Mouse (Mus musculus): ENCODE data around the gene Tshz3. TPM values are rescaled to one million over a fixed set of nuclear protein-coding genes. Genes with fewer than 3 reads are reported as not detected.

Gene Tshz3
- polyA plus RNA-seq, 1 experiment from 2014 or later, result 17.9 TPM

GRCm38 (mm10) chr7:36707266-36707665, 9.3 kb downstream of the Tshz3 start:
- peak overlapping the region; percentile 39; the same call in 1 of the 2 replicates for H3K4me2 ChIP-seq (replicated peaks; ENCODE audit: low read depth, low read length)
- H3K27ac ChIP-seq (ENCODE audit: low read depth, low read length), result no peak overlapping the region
- WGBS, result 1% methylated on average over 10 of the region's 10 CpGs
- 0 out of 2 replicates have a peak overlapping the region, but pooled peaks have one; percentile 27 for H3K4me3 ChIP-seq (ENCODE audit: low read length)
- H3K9me3 ChIP-seq (ENCODE audit: control insufficient read depth, low read length), result no peaks in the 10 kb centered on the region
- H3K4me1 ChIP-seq (ENCODE audit: control insufficient read depth, insufficient read depth, low read length), result peaks cover 34% of the 10 kb centered on the region
- ATAC-seq (ENCODE audit: low FRiP score, low TSS enrichment), result peak; percentile 58; the same call in 1 of the 2 replicates
- H3K36me3 ChIP-seq (ENCODE audit: control insufficient read depth, insufficient read depth, low read length), result no peaks in the 10 kb centered on the region
- no peak overlapping the region for H3K9ac ChIP-seq (ENCODE audit: low read depth, low read length)
- no peaks in the 10 kb centered on the region for H3K27me3 ChIP-seq (ENCODE audit: control insufficient read depth, insufficient read depth, low read length)

GRCm38 (mm10) chr7:36707681-36708350, 9.9 kb downstream of the Tshz3 start:
- ATAC-seq (ENCODE audit: low FRiP score, low TSS enrichment), result peak; percentile 76
- WGBS, result 9% methylated on average over 17 of the region's 17 CpGs
- no peaks in the 10 kb centered on the region for H3K27me3 ChIP-seq (ENCODE audit: control insufficient read depth, insufficient read depth, low read length)

GRCm38 (mm10) chr7:36708823-36709222, 10.9 kb downstream of the Tshz3 start:
- no peak for ATAC-seq (ENCODE audit: low FRiP score, low TSS enrichment)
- Histone ChIP-seq H3K9me3 (ENCODE audit: control insufficient read depth, low read length) (no peaks in the 10 kb centered on the region), H3K4me2 (replicated peaks; ENCODE audit: low read depth, low read length) (no peak overlapping the region), H3K4me1 (ENCODE audit: control insufficient read depth, insufficient read depth, low read length) (peaks cover 34% of the 10 kb centered on the region), H3K9ac (ENCODE audit: low read depth, low read length) (no peak overlapping the region), H3K27me3 (ENCODE audit: control insufficient read depth, insufficient read depth, low read length) (no peaks in the 10 kb centered on the region), H3K36me3 (ENCODE audit: control insufficient read depth, insufficient read depth, low read length) (no peaks in the 10 kb centered on the region), H3K27ac (ENCODE audit: low read depth, low read length) (no peak overlapping the region), H3K4me3 (ENCODE audit: low read length) (no peak overlapping the region)
- 47% methylated on average over 3 of the region's 3 CpGs for WGBS

More at GRCm38 (mm10) chr7:36707681-36708350, 9.9 kb downstream of the Tshz3 start:
- Histone ChIP-seq H3K4me1 (ENCODE audit: control insufficient read depth, insufficient read depth, low read length) (peaks cover 34% of the 10 kb centered on the region), H3K4me3 (ENCODE audit: low read length) (peak overlapping the region; percentile 27), H3K4me2 (replicated peaks; ENCODE audit: low read depth, low read length) (peak overlapping the region; percentile 39), H3K36me3 (ENCODE audit: control insufficient read depth, insufficient read depth, low read length) (no peaks in the 10 kb centered on the region), H3K9ac (ENCODE audit: low read depth, low read length) (no peak overlapping the region), H3K27ac (ENCODE audit: low read depth, low read length) (peak overlapping the region; percentile 51; the same call in 1 of the 2 replicates), H3K9me3 (ENCODE audit: control insufficient read depth, low read length) (no peaks in the 10 kb centered on the region)

GRCm38 (mm10) chr7:36709239-36709638, 11.3 kb downstream of the Tshz3 start:
- no peak overlapping the region for H3K27ac ChIP-seq (ENCODE audit: low read depth, low read length)
- H3K4me1 ChIP-seq (ENCODE audit: control insufficient read depth, insufficient read depth, low read length), result peaks cover 34% of the 10 kb centered on the region
- WGBS, result 11% methylated on average over 2 of the region's 2 CpGs
- H3K9ac ChIP-seq (ENCODE audit: low read depth, low read length), result no peak overlapping the region
- no peaks in the 10 kb centered on the region for H3K36me3 ChIP-seq (ENCODE audit: control insufficient read depth, insufficient read depth, low read length)
- no peak overlapping the region for H3K4me2 ChIP-seq (replicated peaks; ENCODE audit: low read depth, low read length)
- ATAC-seq (ENCODE audit: low FRiP score, low TSS enrichment), result peak; percentile 54; the same call in 1 of the 2 replicates
- H3K9me3 ChIP-seq (ENCODE audit: control insufficient read depth, low read length), result no peaks in the 10 kb centered on the region
- no peak overlapping the region for H3K4me3 ChIP-seq (ENCODE audit: low read length)
- H3K27me3 ChIP-seq (ENCODE audit: control insufficient read depth, insufficient read depth, low read length), result no peaks in the 10 kb centered on the region

GRCm38 (mm10) chr7:36709974-36710373, 12.1 kb downstream of the Tshz3 start:
- 24% methylated on average over 12 of the region's 12 CpGs for WGBS
- H3K27ac ChIP-seq (ENCODE audit: low read depth, low read length), result no peak overlapping the region
- no peaks in the 10 kb centered on the region for H3K9me3 ChIP-seq (ENCODE audit: control insufficient read depth, low read length)
- H3K27me3 ChIP-seq (ENCODE audit: control insufficient read depth, insufficient read depth, low read length), result no peaks in the 10 kb centered on the region
- H3K4me2 ChIP-seq (replicated peaks; ENCODE audit: low read depth, low read length), result 0 out of 2 replicates have a peak overlapping the region, but pooled peaks have one; percentile 11
- H3K36me3 ChIP-seq (ENCODE audit: control insufficient read depth, insufficient read depth, low read length), result no peaks in the 10 kb centered on the region
- ATAC-seq (ENCODE audit: low FRiP score, low TSS enrichment), result no peak
- peaks cover 34% of the 10 kb centered on the region for H3K4me1 ChIP-seq (ENCODE audit: control insufficient read depth, insufficient read depth, low read length)
- no peak overlapping the region for H3K4me3 ChIP-seq (ENCODE audit: low read length)
- H3K9ac ChIP-seq (ENCODE audit: low read depth, low read length), result no peak overlapping the region

GRCm38 (mm10) chr7:36710387-36710786, 12.5 kb downstream of the Tshz3 start:
- Histone ChIP-seq H3K4me2 (replicated peaks; ENCODE audit: low read depth, low read length) (0 out of 2 replicates have a peak overlapping the region, but pooled peaks have one; percentile 11), H3K4me1 (ENCODE audit: control insufficient read depth, insufficient read depth, low read length) (peaks cover 34% of the 10 kb centered on the region), H3K4me3 (ENCODE audit: low read length) (no peak overlapping the region)

GRCm38 (mm10) chr7:36711766-36712165, 13.8 kb downstream of the Tshz3 start:
- Histone ChIP-seq H3K36me3 (ENCODE audit: control insufficient read depth, insufficient read depth, low read length) (no peaks in the 10 kb centered on the region), H3K9me3 (ENCODE audit: control insufficient read depth, low read length) (no peaks in the 10 kb centered on the region), H3K4me3 (ENCODE audit: low read length) (no peak overlapping the region), H3K27me3 (ENCODE audit: control insufficient read depth, insufficient read depth, low read length) (no peaks in the 10 kb centered on the region), H3K9ac (ENCODE audit: low read depth, low read length) (no peak overlapping the region), H3K4me1 (ENCODE audit: control insufficient read depth, insufficient read depth, low read length) (peaks cover 31% of the 10 kb centered on the region), H3K27ac (ENCODE audit: low read depth, low read length) (no peak overlapping the region), H3K4me2 (replicated peaks; ENCODE audit: low read depth, low read length) (no peak overlapping the region)
- WGBS, result 67% methylated on average over 2 of the region's 2 CpGs
- no peak for ATAC-seq (ENCODE audit: low FRiP score, low TSS enrichment)

More at GRCm38 (mm10) chr7:36710387-36710786, 12.5 kb downstream of the Tshz3 start:
- Histone ChIP-seq H3K36me3 (ENCODE audit: control insufficient read depth, insufficient read depth, low read length) (no peaks in the 10 kb centered on the region), H3K9ac (ENCODE audit: low read depth, low read length) (no peak overlapping the region), H3K9me3 (ENCODE audit: control insufficient read depth, low read length) (no peaks in the 10 kb centered on the region), H3K27me3 (ENCODE audit: control insufficient read depth, insufficient read depth, low read length) (no peaks in the 10 kb centered on the region), H3K27ac (ENCODE audit: low read depth, low read length) (no peak overlapping the region)
- 10% methylated on average over 6 of the region's 6 CpGs for WGBS
- no peak for ATAC-seq (ENCODE audit: low FRiP score, low TSS enrichment)

GRCm38 (mm10) chr7:36714323-36714722, 16.4 kb downstream of the Tshz3 start:
- no peak overlapping the region for H3K9ac ChIP-seq (ENCODE audit: low read depth, low read length)
- H3K27me3 ChIP-seq (ENCODE audit: control insufficient read depth, insufficient read depth, low read length), result no peaks in the 10 kb centered on the region
- no peak overlapping the region for H3K27ac ChIP-seq (ENCODE audit: low read depth, low read length)
- H3K36me3 ChIP-seq (ENCODE audit: control insufficient read depth, insufficient read depth, low read length), result no peaks in the 10 kb centered on the region
- H3K4me2 ChIP-seq (replicated peaks; ENCODE audit: low read depth, low read length), result no peak overlapping the region
- H3K9me3 ChIP-seq (ENCODE audit: control insufficient read depth, low read length), result no peaks in the 10 kb centered on the region
- no peak overlapping the region for H3K4me3 ChIP-seq (ENCODE audit: low read length)
- H3K4me1 ChIP-seq (ENCODE audit: control insufficient read depth, insufficient read depth, low read length), result 0 out of 2 replicates have a peak, but pooled peaks cover 12% of the 10 kb centered on the region
- 84% methylated on average over 7 of the region's 7 CpGs for WGBS
- ATAC-seq (ENCODE audit: low FRiP score, low TSS enrichment), result no peak

GRCm38 (mm10) chr7:36717192-36717591, 19.3 kb downstream of the Tshz3 start:
- Histone ChIP-seq H3K4me3 (ENCODE audit: low read length) (no peak overlapping the region), H3K9me3 (ENCODE audit: control insufficient read depth, low read length) (no peaks in the 10 kb centered on the region), H3K36me3 (ENCODE audit: control insufficient read depth, insufficient read depth, low read length) (no peaks in the 10 kb centered on the region), H3K9ac (ENCODE audit: low read depth, low read length) (no peak overlapping the region), H3K4me2 (replicated peaks; ENCODE audit: low read depth, low read length) (no peak overlapping the region), H3K4me1 (ENCODE audit: control insufficient read depth, insufficient read depth, low read length) (no peaks in the 10 kb centered on the region), H3K27me3 (ENCODE audit: control insufficient read depth, insufficient read depth, low read length) (no peaks in the 10 kb centered on the region), H3K27ac (ENCODE audit: low read depth, low read length) (no peak overlapping the region)
- WGBS, result 45% methylated on average over 6 of the region's 6 CpGs
- ATAC-seq (ENCODE audit: low FRiP score, low TSS enrichment), result no peak; the same call in 1 of the 2 replicates
